Mouse (Mus musculus): ENCODE results near the gene Smim26.

Gene Smim26

GRCm38 (mm10) chr2:144637671-144638395, 44.0 kb downstream of the Smim26 start:
- no peak for DNase-seq

GRCm38 (mm10) chr2:144638719-144639118, 44.9 kb downstream of the Smim26 start:
- DNase-seq = no peak

GRCm38 (mm10) chr2:144640101-144640500, 46.2 kb downstream of the Smim26 start:
- DNase-seq = no peak

GRCm38 (mm10) chr2:144641991-144642390, 48.1 kb downstream of the Smim26 start:
- DNase-seq = no peak

All from spleen, adult 18-20 months (tissue).